Mouse (Mus musculus) CH12.LX (cell line): Measurements from ENCODE around the gene Mroh3. TPM values are rescaled to one million over a fixed set of nuclear protein-coding genes. Genes with fewer than 3 reads are reported as not detected.

Source experiments
- DNase-seq: peaks from one replicate; pipeline ENCODE4 v3.0.0-alpha.2; 2013; ENCODE audit errors: extremely low read depth
- H3K27ac ChIP-seq: 2 replicates; pipeline ENCODE4 v1.5.1; 2012; ENCODE audit warnings: low read depth, mild to moderate bottlenecking, control low read depth, moderate library complexity; ENCODE audit not compliant: insufficient read depth
- H3K27me3 ChIP-seq: replicated peaks from 2 replicates; pipeline ENCODE3; 2012; ENCODE audit warnings: inconsistent platforms
- H3K36me3 ChIP-seq, 2 experiments: replicated peaks in 1 of 2; 2 replicates each; pipeline versions ENCODE3 to v1.6.1; 2012; ENCODE audit warnings: inconsistent platforms in 1 of 2, low read length in 1 of 2, mild to moderate bottlenecking in 1 of 2, mixed read lengths in 1 of 2, moderate library complexity in 1 of 2; ENCODE audit not compliant: control insufficient read depth in 1 of 2, insufficient read depth in 1 of 2
- H3K4me1 ChIP-seq, 2 experiments: 2 replicates each; pipeline ENCODE4 v1.6.1; 2012; ENCODE audit warnings: inconsistent platforms in 1 of 2, moderate library complexity in 1 of 2; ENCODE audit not compliant: insufficient read depth in 2 of 2, control insufficient read depth in 1 of 2
- H3K4me2 ChIP-seq: 2 replicates; pipeline ENCODE4 v1.6.1; 2012; ENCODE audit warnings: low read depth, mild to moderate bottlenecking, control low read depth; ENCODE audit not compliant: poor library complexity, insufficient read depth, severe bottlenecking
- H3K4me3 ChIP-seq, 3 experiments: fragments of 150-350 bp in 1 of 3; sonication (generic) in 1 of 3; replicated peaks in 1 of 3; 2 replicates each; pipeline versions ENCODE3 to v1.5.1; 2011 to 2012; ENCODE audit warnings: low read depth in 2 of 3, low read length in 2 of 3, mild to moderate bottlenecking in 2 of 3, moderate library complexity in 2 of 3, control low read depth in 1 of 3, improper control_type of control experiment in 1 of 3, inconsistent platforms in 1 of 3, mixed read lengths in 1 of 3; ENCODE audit not compliant: poor library complexity in 1 of 3
- H3K79me2 ChIP-seq: replicated peaks from 2 replicates; pipeline ENCODE4 v1.6.1; 2012; ENCODE audit warnings: mild to moderate bottlenecking, moderate library complexity; ENCODE audit not compliant: control insufficient read depth, poor library complexity, insufficient read depth, severe bottlenecking; ENCODE audit errors: extremely low read depth
- H3K9ac ChIP-seq: 2 replicates; pipeline ENCODE4 v1.6.1; 2012; ENCODE audit warnings: low read depth, mild to moderate bottlenecking, control low read depth, moderate library complexity; ENCODE audit not compliant: insufficient read depth
- H3K9me3 ChIP-seq: replicated peaks from 2 replicates; pipeline ENCODE3; 2012; ENCODE audit warnings: low read length, inconsistent platforms, mixed read lengths
- CHD1 ChIP-seq: IDR thresholded peaks from 2 replicates; pipeline ENCODE4 v1.6.1; 2012; ENCODE audit warnings: low read depth, low read length, improper control_type of control experiment, inconsistent platforms
- E2F4 ChIP-seq: IDR thresholded peaks from 2 replicates; pipeline ENCODE4 v1.6.1; 2011; ENCODE audit warnings: low read depth, low read length, improper control_type of control experiment; ENCODE audit not compliant: insufficient replicate concordance
- EP300 ChIP-seq: IDR thresholded peaks from 2 replicates; pipeline ENCODE4 v1.6.1; 2011; ENCODE audit warnings: low read length, improper control_type of control experiment
- ETS1 ChIP-seq: conservative IDR thresholded peaks from 2 replicates; pipeline ENCODE4 v1.6.1; 2012; ENCODE audit warnings: low read depth, mild to moderate bottlenecking, inconsistent platforms, low read length, improper control_type of control experiment, moderate library complexity
- GABPA ChIP-seq: IDR thresholded peaks from 2 replicates; pipeline ENCODE4 v1.6.1; 2012; ENCODE audit warnings: low read depth, low read length, improper control_type of control experiment, inconsistent platforms; ENCODE audit not compliant: insufficient replicate concordance
- KAT2A ChIP-seq: IDR thresholded peaks from 2 replicates; pipeline ENCODE4 v1.6.1; 2012; ENCODE audit warnings: low read length, improper control_type of control experiment, inconsistent platforms; ENCODE audit not compliant: insufficient replicate concordance
- MAX ChIP-seq: IDR thresholded peaks from 2 replicates; pipeline ENCODE4 v1.6.1; 2011; ENCODE audit warnings: low read length, improper control_type of control experiment
- MAZ ChIP-seq: IDR thresholded peaks from 2 replicates; pipeline ENCODE4 v1.6.1; 2012; ENCODE audit warnings: low read depth, mild to moderate bottlenecking, inconsistent platforms, low read length, improper control_type of control experiment, moderate library complexity
- MEF2A ChIP-seq: IDR thresholded peaks from 2 replicates; pipeline ENCODE4 v1.6.1; 2014; ENCODE audit warnings: low read depth, mild to moderate bottlenecking, inconsistent platforms, low read length, improper control_type of control experiment, borderline replicate concordance
- MXI1 ChIP-seq: IDR thresholded peaks from 2 replicates; pipeline ENCODE4 v1.6.1; 2011; ENCODE audit warnings: mild to moderate bottlenecking, low read depth, low read length, improper control_type of control experiment
- NELFE ChIP-seq: IDR thresholded peaks from 2 replicates; pipeline ENCODE4 v1.6.1; 2011; ENCODE audit warnings: low read depth, low read length, improper control_type of control experiment
- NRF1 ChIP-seq: IDR thresholded peaks from 2 replicates; pipeline ENCODE4 v1.6.1; 2014; ENCODE audit warnings: low read depth, mild to moderate bottlenecking, inconsistent platforms, low read length, improper control_type of control experiment, moderate library complexity
- POLR2A ChIP-seq: IDR thresholded peaks from 2 replicates; pipeline ENCODE4 v1.6.1; 2011; ENCODE audit warnings: low read depth, mild to moderate bottlenecking, improper control_type of control experiment, low read length
- POLR2AphosphoS2 ChIP-seq: IDR thresholded peaks from 2 replicates; pipeline ENCODE4 v1.6.1; 2011; ENCODE audit warnings: low read depth, low read length, improper control_type of control experiment
- RAD21 ChIP-seq: IDR thresholded peaks from 2 replicates; pipeline ENCODE4 v1.6.1; 2011; ENCODE audit warnings: low read depth, mild to moderate bottlenecking, low read length, improper control_type of control experiment, moderate library complexity
- SIN3A ChIP-seq: IDR thresholded peaks from 2 replicates; pipeline ENCODE4 v1.6.1; 2012; ENCODE audit warnings: low read length, improper control_type of control experiment, inconsistent platforms
- TCF12 ChIP-seq: IDR thresholded peaks from 2 replicates; pipeline ENCODE4 v1.6.1; 2014; ENCODE audit warnings: low read depth, mild to moderate bottlenecking, inconsistent platforms, low read length, improper control_type of control experiment
- USF1 ChIP-seq: IDR thresholded peaks from 2 replicates; pipeline ENCODE4 v1.6.1; 2014; ENCODE audit warnings: low read depth, mild to moderate bottlenecking, inconsistent platforms, low read length, improper control_type of control experiment
- USF2 ChIP-seq: conservative IDR thresholded peaks from 2 replicates; pipeline ENCODE4 v1.6.1; 2011; ENCODE audit warnings: low read depth, low read length, improper control_type of control experiment
- ZC3H11A ChIP-seq: IDR thresholded peaks from 2 replicates; pipeline ENCODE4 v1.6.1; 2012; ENCODE audit warnings: low read depth, mild to moderate bottlenecking, inconsistent platforms, low read length, improper control_type of control experiment
- ZKSCAN1 ChIP-seq: IDR thresholded peaks from 2 replicates; pipeline ENCODE4 v1.6.1; 2012; ENCODE audit warnings: low read depth, inconsistent platforms, low read length, improper control_type of control experiment, borderline replicate concordance
- ZMIZ1 ChIP-seq: IDR thresholded peaks from 2 replicates; pipeline ENCODE4 v1.6.1; 2012; ENCODE audit warnings: low read depth, mild to moderate bottlenecking, inconsistent platforms, low read length, improper control_type of control experiment
- ZNF384 ChIP-seq: IDR thresholded peaks from 2 replicates; pipeline ENCODE4 v1.6.1; 2012; ENCODE audit warnings: low read depth, low read length, improper control_type of control experiment, inconsistent platforms
- dilution Hi-C: fragments of 300-500 bp; cut with MboI; formaldehyde crosslinking; loops from 2 replicates; pipeline ENCODE4 v1.14.3; 2020; ENCODE audit warnings: low sequenced_read_pairs; ENCODE audit not compliant: extremely low pct_unique_long_range_greater_than_20kb, extremely low pct_ligation_motif_present
- in situ Hi-C: fragments of 300-500 bp; cut with MboI; formaldehyde crosslinking; loops from 3 replicates; pipeline ENCODE4 v1.14.3; 2019; ENCODE audit warnings: low sequenced_read_pairs, low pct_ligation_motif_present, low pct_unique_long_range_greater_than_20kb, mixed read lengths
- polyA plus RNA-seq: library from polyadenylated mRNA; unstranded; fragments of >175 nt; gene quantifications from 2 replicates; pipeline ENCODE4 v1.2.1, GENCODE M21; 2012; ENCODE audit warnings: low read depth; ENCODE audit not compliant: insufficient read length
- total RNA-seq, 2 experiments: library from RNA; depleted of rRNA; stranded (reverse); fragments of 300-350 nt in 1 of 2; fragments of >200 nt in 1 of 2; gene quantifications; 2 replicates each; pipeline ENCODE4 v1.2.3; 2012 to 2014

The Mroh3 gene
- total and polyA plus RNA-seq, 3 experiments, result not detected

- H3K79me2 ChIP-seq, result no peaks in the 10 kb centered on the region
- H3K4me1 ChIP-seq, result no peaks in the 10 kb centered on the region
- H3K9me3 ChIP-seq, result no peaks in the 10 kb centered on the region
- H3K4me3 ChIP-seq, result no peak overlapping the region
- H3K9ac ChIP-seq, result no peak overlapping the region
- no peak overlapping the region for H3K27ac ChIP-seq
- dilution Hi-C loops, result no loop called here
- DNase-seq, result no peak
- no peaks in the 10 kb centered on the region for H3K27me3 ChIP-seq
- no peak overlapping the region for H3K4me2 ChIP-seq
- H3K36me3 ChIP-seq, result peaks cover 40 to 51% of the 10 kb centered on the region in 2 experiments
- in situ Hi-C loops, result no loop called here
- no peak for TF ChIP-seq KAT2A
- no peak for TF ChIP-seq MXI1
- no peak for TF ChIP-seq EP300
- no peak for TF ChIP-seq SIN3A
- TF ChIP-seq E2F4, result no peak
- TF ChIP-seq MEF2A, result no peak
- no peak for TF ChIP-seq POLR2A
- TF ChIP-seq NRF1, result no peak
- no peak for TF ChIP-seq MAZ
- TF ChIP-seq TCF12, result no peak
- no peak for TF ChIP-seq CHD1
- no peak for TF ChIP-seq ETS1
Measured at GRCm38 (mm10) chr1:136178741-136179140, 33.9 kb downstream of the Mroh3 start.

- Histone ChIP-seq H3K79me2 (no peaks in the 10 kb centered on the region), H3K9me3 (no peaks in the 10 kb centered on the region), H3K27ac (no peak overlapping the region), H3K4me2 (no peak overlapping the region), H3K27me3 (no peaks in the 10 kb centered on the region), H3K36me3 (peaks cover 57 to 68% of the 10 kb centered on the region in 2 experiments), H3K4me3 (no peak overlapping the region), H3K9ac (no peak overlapping the region), H3K4me1 (no peaks in the 10 kb centered on the region)
- dilution Hi-C loops, result no loop called here
- TF ChIP-seq ETS1 (no peak), ZNF384 (no peak), NELFE (no peak), KAT2A (no peak), ZMIZ1 (no peak), RAD21 (no peak), USF1 (no peak), MAX (no peak), SIN3A (no peak), GABPA (no peak), CHD1 (no peak), POLR2AphosphoS2 (no peak), USF2 (no peak), ZC3H11A (no peak), POLR2A (no peak), ZKSCAN1 (no peak)
- in situ Hi-C loops, result no loop called here
- no peak for DNase-seq
Measured at GRCm38 (mm10) chr1:136177085-136177484, 35.5 kb downstream of the Mroh3 start.
